Comparison of ENCODE assay signal across 9 mouse cellular contexts in genomic region chr8:104061989-104062820, GRCm38 (mm10). TPM values are rescaled to one million over a fixed set of nuclear protein-coding genes. Genes with fewer than 3 reads are reported as not detected.
DNase-seq lines count a peak whose midpoint lies in the region; ATAC-seq and TF ChIP-seq lines count a peak whose summit lies in the region.
"Had no signal": no experiment of that assay in that cellular context is flagged by ENCODE, and none has a peak within 500 bp of the region (broad histone marks: within the 10 kb centered on the region; RNA-seq: fewer than 3 reads in every experiment).

No protein-coding gene starts in this region.

- H3K27me3 ChIP-seq in lung, embryonic 14.5 days (ENCODE audit: insufficient read depth, low read length), result no peaks in the 10 kb centered on the region
- H3K27me3 ChIP-seq in forebrain, embryonic 15.5 days, result no peaks in the 10 kb centered on the region
- H3K27me3 ChIP-seq in midbrain, embryonic 10.5 days (ENCODE audit: low read depth, poor library complexity, severe bottlenecking), result no peaks in the 10 kb centered on the region
- H3K27me3 ChIP-seq in stomach, postnatal 0 days (ENCODE audit: control insufficient read depth, insufficient read depth, low read length), result no peaks in the 10 kb centered on the region
- H3K27me3 ChIP-seq: liver, embryonic 13.5 days had no signal

- WGBS in lung, embryonic 14.5 days, result 49% methylated on average over 15 of the region's 15 CpGs
- 45% methylated on average over 15 of the region's 15 CpGs for WGBS in forebrain, embryonic 15.5 days
- WGBS in midbrain, embryonic 10.5 days, result 62% methylated on average over 15 of the region's 15 CpGs
- 45% methylated on average over 15 of the region's 15 CpGs for WGBS in stomach, postnatal 0 days

- peak; percentile 48; the same call in 1 of the 2 replicates for ATAC-seq in lung, embryonic 14.5 days (ENCODE audit: insufficient read depth)
- ATAC-seq in forebrain, embryonic 15.5 days (replicated peaks), result peak; percentile 80
- peak; percentile 36; the same call in 1 of the 2 replicates for ATAC-seq in stomach, postnatal 0 days (ENCODE audit: low FRiP score, low TSS enrichment)

- H3K9me3 ChIP-seq in lung, embryonic 14.5 days (ENCODE audit: low read depth, low read length), result no peaks in the 10 kb centered on the region
- no peaks in the 10 kb centered on the region for H3K9me3 ChIP-seq in forebrain, embryonic 15.5 days
- no peaks in the 10 kb centered on the region for H3K9me3 ChIP-seq in midbrain, embryonic 10.5 days (replicated peaks)
- no peaks in the 10 kb centered on the region for H3K9me3 ChIP-seq in stomach, postnatal 0 days (ENCODE audit: control insufficient read depth, low read length)
- H3K9me3 ChIP-seq: liver, embryonic 13.5 days had no signal

- no peak overlapping the region; the same call in 1 of the 2 replicates for H3K9ac ChIP-seq in lung, embryonic 14.5 days
- H3K9ac ChIP-seq in forebrain, embryonic 15.5 days (replicated peaks), result no peak overlapping the region
- no peak overlapping the region for H3K9ac ChIP-seq in stomach, postnatal 0 days (ENCODE audit: low read length)
- H3K9ac ChIP-seq: liver, embryonic 13.5 days had no signal

- no peak overlapping the region for H3K4me2 ChIP-seq in lung, embryonic 14.5 days
- 0 out of 2 replicates have a peak overlapping the region, but pooled peaks have one; percentile 2 for H3K4me2 ChIP-seq in forebrain, embryonic 15.5 days (replicated peaks)
- no peak overlapping the region for H3K4me2 ChIP-seq in stomach, postnatal 0 days (replicated peaks; ENCODE audit: low read depth)
- H3K4me2 ChIP-seq: liver, embryonic 13.5 days had no signal

- TF ChIP-seq CTCF in lung, embryonic 14.5 days (IDR thresholded peaks at IDR 0.05; ENCODE audit: low read depth), result no peak
- TF ChIP-seq CTCF in stomach, postnatal 0 days (IDR thresholded peaks at IDR 0.05; ENCODE audit: low read depth), result no peak

- DNase-seq in lung, embryonic 14.5 days, result peak; percentile 65
- no peak for DNase-seq in lung, postnatal 4 days
- peak; percentile 59 for DNase-seq in midbrain, embryonic 10.5 days (ENCODE audit: low spot score)
- peak; percentile 24 for DNase-seq in stomach, postnatal 0 days (ENCODE audit: low spot score)
- DNase-seq in urinary bladder, postnatal 36 days (ENCODE audit: low spot score in 2 of 2), result no peak
- DNase-seq in ovary, adult 18-20 months (ENCODE audit: low spot score), result no peak
- DNase-seq: liver, embryonic 13.5 days; thymus, adult 2 months had no signal

- no peaks in the 10 kb centered on the region for H3K4me1 ChIP-seq in lung, embryonic 14.5 days (ENCODE audit: insufficient read depth)
- peaks cover 3% of the 10 kb centered on the region; the same call in 1 of the 2 replicates for H3K4me1 ChIP-seq in forebrain, embryonic 15.5 days
- H3K4me1 ChIP-seq in midbrain, embryonic 10.5 days, result peaks cover 29% of the 10 kb centered on the region
- H3K4me1 ChIP-seq in stomach, postnatal 0 days (replicated peaks; ENCODE audit: control insufficient read depth, insufficient read depth), result no peaks in the 10 kb centered on the region
- H3K4me1 ChIP-seq: liver, embryonic 13.5 days had no signal

- H3K36me3 ChIP-seq in lung, embryonic 14.5 days (ENCODE audit: insufficient read depth), result no peaks in the 10 kb centered on the region
- H3K36me3 ChIP-seq in forebrain, embryonic 15.5 days, result no peaks in the 10 kb centered on the region
- no peaks in the 10 kb centered on the region for H3K36me3 ChIP-seq in midbrain, embryonic 10.5 days
- no peaks in the 10 kb centered on the region for H3K36me3 ChIP-seq in stomach, postnatal 0 days (ENCODE audit: control insufficient read depth, insufficient read depth, low read length)
- H3K36me3 ChIP-seq: liver, embryonic 13.5 days had no signal

- no peak for TF ChIP-seq EP300 in stomach, postnatal 0 days (optimal IDR thresholded peaks at IDR 0.05)

- H3K27ac ChIP-seq in lung, embryonic 14.5 days (ENCODE audit: low read depth), result no peak overlapping the region
- peak overlapping the region; percentile 53 for H3K27ac ChIP-seq in forebrain, embryonic 15.5 days (replicated peaks)
- H3K27ac ChIP-seq in midbrain, embryonic 10.5 days (replicated peaks), result peak overlapping the region; percentile 77
- H3K27ac ChIP-seq in stomach, postnatal 0 days (replicated peaks), result no peak overlapping the region
- H3K27ac ChIP-seq: liver, embryonic 13.5 days had no signal

- H3K4me3 ChIP-seq in lung, embryonic 14.5 days (ENCODE audit: low read depth, low read length), result no peak overlapping the region
- no peak overlapping the region for H3K4me3 ChIP-seq in forebrain, embryonic 15.5 days
- no peak overlapping the region for H3K4me3 ChIP-seq in midbrain, embryonic 10.5 days
- H3K4me3 ChIP-seq in stomach, postnatal 0 days (ENCODE audit: low read depth, low read length), result no peak overlapping the region
- H3K4me3 ChIP-seq: liver, embryonic 13.5 days had no signal

RNA-seq across cellular contexts. Expression of gene Cdh5, which starts 39.2 kb away (rescaled TPM):
- 69.8 and 71.5 TPM in 2 replicates for polyA plus RNA-seq in lung, embryonic 14.5 days (2014; fragmentation: Nextera tagmentation; extraction: Ambion mirVana)
- polyA plus RNA-seq in forebrain, embryonic 15.5 days (2015; fragmentation: Nextera tagmentation; extraction: Ambion mirVana), result 9.0 and 9.3 TPM in 2 replicates
- polyA plus RNA-seq in midbrain, embryonic 10.5 days (2016; fragmentation: Nextera tagmentation; extraction: Ambion mirVana), result 12.2 and 13.9 TPM in 2 replicates
- polyA plus RNA-seq in stomach, postnatal 0 days (2015; fragmentation: Nextera tagmentation; extraction: Ambion mirVana), result 8.2 and 8.7 TPM in 2 replicates

Comparison
In these comparisons a context has a peak if more than half of its experiments do, and no peak if none do; other contexts are left out.
1. DNase-seq: peak in lung, embryonic 14.5 days (single experiment), midbrain, embryonic 10.5 days (single experiment) and stomach, postnatal 0 days (single experiment); none in lung, postnatal 4 days (0 of 2), urinary bladder, postnatal 36 days (0 of 2) and ovary, adult 18-20 months (single experiment).
2. H3K27ac ChIP-seq: peak in forebrain, embryonic 15.5 days (single experiment) and midbrain, embryonic 10.5 days (single experiment); none in lung, embryonic 14.5 days (single experiment) and stomach, postnatal 0 days (single experiment).
3. Peak in every context shown above with its lines, with median percentiles within 50 percentile points of each other: ATAC-seq.